Mouse (Mus musculus): ENCODE results near the gene Slc25a23. TPM values are rescaled to one million over a fixed set of nuclear protein-coding genes. Genes with fewer than 3 reads are reported as not detected.

The Slc25a23 gene
- 15.5 and 17.2 TPM in 2 replicates for polyA plus RNA-seq (2016; fragmentation: Nextera tagmentation; extraction: Ambion mirVana)

GRCm38 (mm10) chr17:57059486-57059977 lies at the start of gene Slc25a23:
Gene Slc25a23, minus strand, starts transcription at chr17:57059863.
- Histone ChIP-seq H3K27ac (ENCODE audit: poor library complexity, severe bottlenecking) (peak within 1 kb of the TSS; percentile 40; the same call in 1 of the 2 replicates), H3K9ac (peak within 1 kb of the TSS; percentile 90), H3K27me3 (replicated peaks) (peaks cover 34% of the 10 kb centered on the region), H3K36me3 (peaks cover 15% of the 10 kb centered on the region), H3K4me3 (peak within 1 kb of the TSS; percentile 92), H3K9me3 (replicated peaks) (no peaks in the 10 kb centered on the region), H3K4me1 (replicated peaks) (peaks cover 30% of the 10 kb centered on the region), H3K4me2 (peak within 1 kb of the TSS; percentile 88)
- under 1% methylated on average over 31 of the region's 45 CpGs for WGBS
- peak; percentile 69 for ATAC-seq (ENCODE audit: insufficient number of reproducible peaks, low FRiP score)

GRCm38 (mm10) chr17:57108666-57109171 lies 49.1 kb upstream of the Slc25a23 start:
- Histone ChIP-seq H3K36me3 (no peaks in the 10 kb centered on the region), H3K4me2 (no peak overlapping the region), H3K9ac (no peak overlapping the region), H3K27ac (ENCODE audit: poor library complexity, severe bottlenecking) (no peak overlapping the region), H3K9me3 (replicated peaks) (no peaks in the 10 kb centered on the region), H3K4me3 (no peak overlapping the region), H3K27me3 (replicated peaks) (no peaks in the 10 kb centered on the region), H3K4me1 (replicated peaks) (peaks cover 16% of the 10 kb centered on the region)
- no peak for ATAC-seq (ENCODE audit: insufficient number of reproducible peaks, low FRiP score)
- 31% methylated on average over 5 of the region's 5 CpGs for WGBS

GRCm38 (mm10) chr17:57108040-57108665 lies 48.5 kb upstream of the Slc25a23 start:
- Histone ChIP-seq H3K4me2 (no peak overlapping the region), H3K9ac (no peak overlapping the region), H3K27me3 (replicated peaks) (no peaks in the 10 kb centered on the region), H3K4me3 (no peak overlapping the region), H3K27ac (ENCODE audit: poor library complexity, severe bottlenecking) (no peak overlapping the region), H3K9me3 (replicated peaks) (no peaks in the 10 kb centered on the region), H3K4me1 (replicated peaks) (peaks cover 16% of the 10 kb centered on the region), H3K36me3 (no peaks in the 10 kb centered on the region)
- no peak for ATAC-seq (ENCODE audit: insufficient number of reproducible peaks, low FRiP score)
- WGBS: 67% methylated on average over 7 of the region's 7 CpGs

- H3K27me3 ChIP-seq (replicated peaks): no peaks in the 10 kb centered on the region
- H3K9ac ChIP-seq: no peak overlapping the region
- WGBS: 79% methylated on average over 5 of the region's 5 CpGs
- H3K9me3 ChIP-seq (replicated peaks): no peaks in the 10 kb centered on the region
- no peaks in the 10 kb centered on the region for H3K36me3 ChIP-seq
- ATAC-seq (ENCODE audit: insufficient number of reproducible peaks, low FRiP score): no peak
- no peak overlapping the region for H3K4me2 ChIP-seq
- peaks cover 16% of the 10 kb centered on the region for H3K4me1 ChIP-seq (replicated peaks)
- H3K27ac ChIP-seq (ENCODE audit: poor library complexity, severe bottlenecking): no peak overlapping the region
- H3K4me3 ChIP-seq: no peak overlapping the region
Measured at GRCm38 (mm10) chr17:57107064-57107463, 47.4 kb upstream of the Slc25a23 start.

- Histone ChIP-seq H3K4me2 (peak overlapping the region; percentile 98), H3K9me3 (replicated peaks) (no peaks in the 10 kb centered on the region), H3K27me3 (replicated peaks) (no peaks in the 10 kb centered on the region), H3K36me3 (no peaks in the 10 kb centered on the region), H3K9ac (peak overlapping the region; percentile 82; the same call in 1 of the 2 replicates), H3K4me3 (peak overlapping the region; percentile 71), H3K27ac (ENCODE audit: poor library complexity, severe bottlenecking) (no peak overlapping the region), H3K4me1 (replicated peaks) (peaks cover 16% of the 10 kb centered on the region)
- no peak for ATAC-seq (ENCODE audit: insufficient number of reproducible peaks, low FRiP score)
- 16% methylated on average over 9 of the region's 9 CpGs for WGBS
Measured at GRCm38 (mm10) chr17:57106035-57106368, 46.3 kb upstream of the Slc25a23 start.

GRCm38 (mm10) chr17:57105181-57106034 lies 45.7 kb upstream of the Slc25a23 start, which contains the start of gene Tnfsf9:
Gene Tnfsf9, plus strand, starts transcription at chr17:57105325.
- H3K9ac ChIP-seq: peak within 1 kb of the TSS; percentile 82
- H3K27me3 ChIP-seq (replicated peaks): no peaks in the 10 kb centered on the region
- ATAC-seq (ENCODE audit: insufficient number of reproducible peaks, low FRiP score): peak; percentile 74
- H3K4me3 ChIP-seq: peak within 1 kb of the TSS; percentile 71
- peak within 1 kb of the TSS; percentile 98 for H3K4me2 ChIP-seq
- WGBS: under 1% methylated on average over 53 of the region's 61 CpGs
- peaks cover 16% of the 10 kb centered on the region for H3K4me1 ChIP-seq (replicated peaks)
- H3K36me3 ChIP-seq: no peaks in the 10 kb centered on the region
- no peak within 1 kb of the TSS for H3K27ac ChIP-seq (ENCODE audit: poor library complexity, severe bottlenecking)
- H3K9me3 ChIP-seq (replicated peaks): no peaks in the 10 kb centered on the region

GRCm38 (mm10) chr17:57104496-57104895 lies 44.8 kb upstream of the Slc25a23 start:
- Histone ChIP-seq H3K4me2 (peak overlapping the region; percentile 98), H3K4me1 (replicated peaks) (peaks cover 16% of the 10 kb centered on the region), H3K27me3 (replicated peaks) (no peaks in the 10 kb centered on the region), H3K9ac (peak overlapping the region; percentile 82; the same call in 1 of the 2 replicates), H3K27ac (ENCODE audit: poor library complexity, severe bottlenecking) (no peak overlapping the region), H3K36me3 (no peaks in the 10 kb centered on the region), H3K9me3 (replicated peaks) (no peaks in the 10 kb centered on the region), H3K4me3 (peak overlapping the region; percentile 71)
- ATAC-seq (ENCODE audit: insufficient number of reproducible peaks, low FRiP score): no peak
- WGBS: 30% methylated on average over 4 of the region's 4 CpGs

GRCm38 (mm10) chr17:57102276-57102675 lies 42.6 kb upstream of the Slc25a23 start:
- no peaks in the 10 kb centered on the region for H3K27me3 ChIP-seq (replicated peaks)
- ATAC-seq (ENCODE audit: insufficient number of reproducible peaks, low FRiP score): no peak
- 79% methylated on average over 2 of the region's 2 CpGs for WGBS
- no peak overlapping the region for H3K4me3 ChIP-seq
- H3K4me1 ChIP-seq (replicated peaks): peaks cover 7% of the 10 kb centered on the region
- no peaks in the 10 kb centered on the region for H3K9me3 ChIP-seq (replicated peaks)
- H3K4me2 ChIP-seq: no peak overlapping the region
- H3K9ac ChIP-seq: no peak overlapping the region
- H3K36me3 ChIP-seq: no peaks in the 10 kb centered on the region
- no peak overlapping the region for H3K27ac ChIP-seq (ENCODE audit: poor library complexity, severe bottlenecking)

GRCm38 (mm10) chr17:57099629-57100325 lies 40.1 kb upstream of the Slc25a23 start:
- Histone ChIP-seq H3K9me3 (replicated peaks) (no peaks in the 10 kb centered on the region), H3K4me2 (peak overlapping the region; percentile 18; the same call in 1 of the 2 replicates), H3K4me3 (no peak overlapping the region), H3K27me3 (replicated peaks) (peaks cover 5% of the 10 kb centered on the region), H3K9ac (no peak overlapping the region), H3K4me1 (replicated peaks) (peaks cover 11% of the 10 kb centered on the region), H3K36me3 (no peaks in the 10 kb centered on the region), H3K27ac (ENCODE audit: poor library complexity, severe bottlenecking) (no peak overlapping the region)
- 6% methylated on average over 10 of the region's 10 CpGs for WGBS
- 0 out of 2 replicates have a peak, but pooled peaks have one; percentile 23 for ATAC-seq (ENCODE audit: insufficient number of reproducible peaks, low FRiP score)

GRCm38 (mm10) chr17:57098321-57098720 lies 38.7 kb upstream of the Slc25a23 start:
- Histone ChIP-seq H3K4me2 (no peak overlapping the region), H3K9ac (no peak overlapping the region), H3K36me3 (no peaks in the 10 kb centered on the region), H3K4me3 (no peak overlapping the region), H3K27me3 (replicated peaks) (peaks cover 5% of the 10 kb centered on the region), H3K27ac (ENCODE audit: poor library complexity, severe bottlenecking) (no peak overlapping the region), H3K4me1 (replicated peaks) (peaks cover 5% of the 10 kb centered on the region), H3K9me3 (replicated peaks) (no peaks in the 10 kb centered on the region)
- WGBS: 73% methylated on average over 5 of the region's 5 CpGs
- no peak for ATAC-seq (ENCODE audit: insufficient number of reproducible peaks, low FRiP score)

GRCm38 (mm10) chr17:57096623-57096920 lies 36.9 kb upstream of the Slc25a23 start:
- under 1% methylated on average over 11 of the region's 11 CpGs for WGBS
- peak overlapping the region; percentile 24 for H3K4me3 ChIP-seq
- H3K27ac ChIP-seq (ENCODE audit: poor library complexity, severe bottlenecking): no peak overlapping the region
- H3K4me2 ChIP-seq: peak overlapping the region; percentile 56
- peak; percentile 74 for ATAC-seq (ENCODE audit: insufficient number of reproducible peaks, low FRiP score)
- H3K9ac ChIP-seq: no peak overlapping the region
- H3K36me3 ChIP-seq: no peaks in the 10 kb centered on the region
- H3K4me1 ChIP-seq (replicated peaks): peaks cover 5% of the 10 kb centered on the region
- H3K9me3 ChIP-seq (replicated peaks): no peaks in the 10 kb centered on the region
- peaks cover 5% of the 10 kb centered on the region for H3K27me3 ChIP-seq (replicated peaks)

Measured in heart, embryonic 12.5 days (tissue).